Mouse (Mus musculus) hindbrain, embryonic 13.5 days (tissue): ENCODE results near the gene Ttc28. TPM values are rescaled to one million over a fixed set of nuclear protein-coding genes. Genes with fewer than 3 reads are reported as not detected.

ENCODE experiments used
- ATAC-seq: fragments of 200-750 bp; cut with Nextera tagmentation; 2 replicates; pipeline ENCODE4 v1.8.0; 2017; ENCODE audit warnings: moderate TSS enrichment; ENCODE audit not compliant: low FRiP score
- H3K27ac ChIP-seq: fragments of 300-500 bp; sonication (generic); 2 replicates; pipeline ENCODE4 v1.5.1; 2015; ENCODE audit warnings: inconsistent platforms, mild to moderate bottlenecking, moderate library complexity
- H3K27me3 ChIP-seq: fragments of 300-500 bp; sonication (generic); 2 replicates; pipeline ENCODE4 v1.6.1; 2015; ENCODE audit warnings: mild to moderate bottlenecking, inconsistent platforms
- H3K36me3 ChIP-seq: fragments of 300-500 bp; sonication (generic); 2 replicates; pipeline ENCODE4 v1.6.1; 2015; ENCODE audit warnings: mild to moderate bottlenecking, inconsistent platforms
- H3K4me1 ChIP-seq: fragments of 300-500 bp; sonication (generic); replicated peaks from 2 replicates; pipeline ENCODE4 v1.6.1; 2015; ENCODE audit warnings: inconsistent platforms
- H3K4me2 ChIP-seq: fragments of 300-500 bp; sonication (generic); 2 replicates; pipeline ENCODE4 v1.6.1; 2015; ENCODE audit warnings: inconsistent platforms, mild to moderate bottlenecking, moderate library complexity
- H3K4me3 ChIP-seq: fragments of 300-500 bp; sonication (generic); 2 replicates; pipeline ENCODE4 v1.5.1; 2015; ENCODE audit warnings: mild to moderate bottlenecking, inconsistent platforms
- H3K9ac ChIP-seq: fragments of 300-500 bp; sonication (generic); 2 replicates; pipeline ENCODE4 v1.6.1; 2015; ENCODE audit warnings: mild to moderate bottlenecking, inconsistent platforms
- H3K9me3 ChIP-seq: fragments of 300-500 bp; sonication (generic); 2 replicates; pipeline ENCODE4 v1.6.1; 2016; ENCODE audit warnings: inconsistent platforms
- WGBS: fragments of 180-500 bp; shearing (Covaris S2); methylation state at CpG from one replicate; pipeline ENCODE4 v1.1.7; 2015; 5-methylcytosine and 5-hydroxymethylcytosine counted together
- polyA plus RNA-seq: library from polyadenylated mRNA; unstranded; fragments of >200 nt; fragmentation: Nextera tagmentation; extraction: Ambion mirVana; gene quantifications from 2 replicates; pipeline ENCODE4 v1.2.1, GENCODE M21; 2015

Gene Ttc28
- polyA plus RNA-seq, 1 experiment from 2014 or later, result 20.2 TPM

- Histone ChIP-seq H3K4me1 (peaks cover 65% of the 10 kb centered on the region), H3K9ac (no peak overlapping the region), H3K9me3 (no peaks in the 10 kb centered on the region), H3K4me3 (no peak overlapping the region), H3K4me2 (no peak overlapping the region), H3K27ac (peak overlapping the region; percentile 65), H3K27me3 (no peaks in the 10 kb centered on the region), H3K36me3 (no peaks in the 10 kb centered on the region)
- no peak for ATAC-seq
- WGBS, result 59% methylated on average over 12 of the region's 12 CpGs
These were observed 295.8 kb downstream of the Ttc28 start for GRCm38 (mm10) chr5:111175410-111175809.

- Histone ChIP-seq H3K4me1 (peaks cover 65% of the 10 kb centered on the region), H3K27me3 (no peaks in the 10 kb centered on the region), H3K9me3 (no peaks in the 10 kb centered on the region), H3K4me3 (no peak overlapping the region), H3K27ac (peak overlapping the region; percentile 65), H3K36me3 (no peaks in the 10 kb centered on the region), H3K4me2 (no peak overlapping the region), H3K9ac (no peak overlapping the region)
- ATAC-seq, result no peak
- 39% methylated on average over 9 of the region's 9 CpGs for WGBS
These were observed 296.2 kb downstream of the Ttc28 start for GRCm38 (mm10) chr5:111175842-111176241.

DNA sequence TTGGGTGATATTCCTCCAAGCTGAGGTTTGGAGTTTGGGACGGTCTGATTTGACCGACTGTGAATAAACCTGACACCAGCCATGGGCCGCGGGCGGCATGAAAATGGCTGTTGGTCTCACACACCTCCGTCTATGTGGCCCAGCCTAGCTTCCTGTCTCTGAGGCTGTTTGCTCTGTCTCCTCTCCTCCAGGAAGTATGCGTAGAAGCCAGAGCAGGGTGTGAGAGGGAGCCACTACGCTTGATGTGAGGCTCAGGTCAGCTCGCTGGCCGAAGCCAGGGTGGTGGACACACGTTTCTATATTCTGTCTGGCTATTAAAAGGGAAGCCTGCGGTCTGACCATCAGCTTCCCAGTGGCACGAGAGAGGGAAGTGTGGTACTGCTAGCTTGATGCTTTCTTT lies 296.8 kb downstream of the Ttc28 start:
- Histone ChIP-seq H3K4me1 (peaks cover 71% of the 10 kb centered on the region), H3K27me3 (no peaks in the 10 kb centered on the region), H3K9ac (no peak overlapping the region), H3K27ac (peak overlapping the region; percentile 65), H3K4me3 (no peak overlapping the region), H3K36me3 (no peaks in the 10 kb centered on the region), H3K4me2 (no peak overlapping the region), H3K9me3 (no peaks in the 10 kb centered on the region)
- ATAC-seq, result no peak
- WGBS, result 82% methylated on average over 13 of the region's 13 CpGs

GRCm38 (mm10) chr5:111178324-111179076 lies 298.9 kb downstream of the Ttc28 start:
- no peaks in the 10 kb centered on the region for H3K27me3 ChIP-seq
- H3K36me3 ChIP-seq, result peaks cover 7% of the 10 kb centered on the region
- peak overlapping the region; percentile 91 for H3K27ac ChIP-seq
- peak overlapping the region; percentile 35; the same call in 1 of the 2 replicates for H3K9ac ChIP-seq
- H3K4me3 ChIP-seq, result no peak overlapping the region
- ATAC-seq, result no peak
- no peak overlapping the region for H3K4me2 ChIP-seq
- peaks cover 81% of the 10 kb centered on the region for H3K4me1 ChIP-seq
- no peaks in the 10 kb centered on the region for H3K9me3 ChIP-seq
- WGBS, result 63% methylated on average over 21 of the region's 21 CpGs

GRCm38 (mm10) chr5:111179651-111180050 lies 300.0 kb downstream of the Ttc28 start:
- Histone ChIP-seq H3K27me3 (no peaks in the 10 kb centered on the region), H3K4me2 (peak overlapping the region; percentile 8; the same call in 1 of the 2 replicates), H3K36me3 (peaks cover 15% of the 10 kb centered on the region), H3K9me3 (no peaks in the 10 kb centered on the region), H3K4me1 (peaks cover 84% of the 10 kb centered on the region), H3K27ac (peak overlapping the region; percentile 91), H3K4me3 (no peak overlapping the region), H3K9ac (peak overlapping the region; percentile 60; the same call in 1 of the 2 replicates)
- no peak for ATAC-seq
- 38% methylated on average over 7 of the region's 7 CpGs for WGBS

DNA sequence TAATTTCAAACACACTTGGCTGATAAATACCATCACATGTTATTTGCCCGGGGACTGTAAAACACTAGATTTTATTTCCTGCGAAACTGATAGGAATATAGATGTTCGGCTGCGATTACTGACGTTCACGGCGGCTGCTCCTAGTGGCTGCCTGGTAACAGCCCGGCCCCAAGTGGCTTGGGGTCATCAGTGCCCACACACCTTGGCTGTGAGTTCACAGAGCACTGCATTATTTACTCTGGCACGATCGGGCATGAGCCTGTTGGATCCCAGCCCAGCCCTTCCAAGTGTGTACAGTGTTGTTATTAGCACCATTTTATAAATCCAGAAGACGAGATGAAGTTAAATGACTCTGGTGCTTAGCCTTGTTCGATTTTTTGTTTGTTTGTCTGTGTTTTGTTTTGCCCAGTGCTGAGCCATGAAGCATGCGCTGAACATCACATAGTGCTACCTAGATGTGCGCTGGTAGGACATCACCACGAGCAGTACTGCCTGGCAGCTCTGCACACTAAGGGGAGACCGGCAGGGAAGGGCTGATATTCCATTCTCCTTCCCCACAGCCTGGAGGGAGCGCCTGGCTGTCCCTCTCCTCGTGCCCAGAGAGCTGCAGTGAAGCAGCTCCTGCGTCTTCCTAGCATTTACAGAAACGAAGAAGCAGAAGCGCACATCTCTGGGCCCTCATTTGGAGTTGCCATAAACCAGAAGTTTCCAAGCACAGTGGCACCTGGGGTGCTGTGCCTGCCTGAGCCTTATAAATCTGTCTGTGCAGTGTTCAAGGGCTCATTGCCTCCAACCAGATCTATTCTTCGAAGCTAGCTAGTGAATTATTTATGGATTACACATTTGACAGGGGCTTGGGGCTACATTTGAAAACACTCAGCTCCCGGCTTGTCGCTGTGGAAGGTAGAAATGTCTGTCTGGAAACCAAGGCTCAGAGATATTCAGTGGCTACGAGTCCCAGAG lies 300.8 kb downstream of the Ttc28 start:
- 42% methylated on average over 25 of the region's 25 CpGs for WGBS
- H3K27ac ChIP-seq, result peak overlapping the region; percentile 91
- H3K4me2 ChIP-seq, result peak overlapping the region; percentile 8; the same call in 1 of the 2 replicates
- H3K4me3 ChIP-seq, result no peak overlapping the region
- peak overlapping the region; percentile 60 for H3K9ac ChIP-seq
- peaks cover 77% of the 10 kb centered on the region for H3K4me1 ChIP-seq
- peaks cover 15% of the 10 kb centered on the region for H3K36me3 ChIP-seq
- no peaks in the 10 kb centered on the region for H3K9me3 ChIP-seq
- ATAC-seq, result no peak
- no peaks in the 10 kb centered on the region for H3K27me3 ChIP-seq

- H3K4me3 ChIP-seq, result no peak overlapping the region
- H3K4me2 ChIP-seq, result no peak overlapping the region
- H3K36me3 ChIP-seq, result peaks cover 15% of the 10 kb centered on the region
- H3K27ac ChIP-seq, result peak overlapping the region; percentile 91
- WGBS, result 68% methylated on average over 7 of the region's 7 CpGs
- H3K4me1 ChIP-seq, result peaks cover 68% of the 10 kb centered on the region
- H3K9me3 ChIP-seq, result no peaks in the 10 kb centered on the region
- ATAC-seq, result no peak
- H3K9ac ChIP-seq, result peak overlapping the region; percentile 60
- no peaks in the 10 kb centered on the region for H3K27me3 ChIP-seq
These were observed 301.8 kb downstream of the Ttc28 start for GRCm38 (mm10) chr5:111181204-111181912.

DNA sequence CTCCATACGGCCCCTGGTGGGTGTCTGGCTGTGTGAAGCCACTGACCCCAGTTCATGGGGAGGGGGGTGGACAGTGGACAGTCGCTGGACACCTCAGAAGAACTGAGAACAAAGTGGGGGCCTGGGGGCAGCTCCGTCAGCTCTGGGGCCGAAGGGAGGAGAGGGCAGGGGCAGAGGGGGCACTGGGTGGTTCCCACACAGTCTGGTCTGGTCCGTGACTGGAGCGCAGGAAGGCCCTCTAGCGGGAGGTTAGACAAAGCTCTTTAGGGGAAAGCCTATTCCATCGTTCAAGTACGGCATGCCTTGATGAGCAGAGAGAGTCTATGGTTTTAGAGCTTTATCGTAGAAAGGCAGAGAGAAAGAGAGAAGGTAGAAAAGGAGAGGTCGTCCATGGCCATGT lies 307.0 kb downstream of the Ttc28 start:
- no peak overlapping the region for H3K27ac ChIP-seq
- ATAC-seq, result no peak
- peaks cover 15% of the 10 kb centered on the region for H3K36me3 ChIP-seq
- no peak overlapping the region for H3K9ac ChIP-seq
- peaks cover 43% of the 10 kb centered on the region for H3K4me1 ChIP-seq
- H3K4me3 ChIP-seq, result no peak overlapping the region
- no peak overlapping the region for H3K4me2 ChIP-seq
- 35% methylated on average over 11 of the region's 11 CpGs for WGBS
- no peaks in the 10 kb centered on the region for H3K9me3 ChIP-seq
- H3K27me3 ChIP-seq, result no peaks in the 10 kb centered on the region

- H3K27ac ChIP-seq, result no peak overlapping the region
- no peaks in the 10 kb centered on the region for H3K36me3 ChIP-seq
- H3K9me3 ChIP-seq, result no peaks in the 10 kb centered on the region
- H3K27me3 ChIP-seq, result no peaks in the 10 kb centered on the region
- no peak overlapping the region for H3K9ac ChIP-seq
- no peak for ATAC-seq
- no peak overlapping the region for H3K4me2 ChIP-seq
- H3K4me1 ChIP-seq, result peaks cover 60% of the 10 kb centered on the region
- H3K4me3 ChIP-seq, result no peak overlapping the region
- 88% methylated on average over 9 of the region's 9 CpGs for WGBS
These were observed 312.4 kb downstream of the Ttc28 start for GRCm38 (mm10) chr5:111191972-111192371.

- no peaks in the 10 kb centered on the region for H3K9me3 ChIP-seq
- no peak overlapping the region; the same call in 1 of the 2 replicates for H3K9ac ChIP-seq
- no peak overlapping the region for H3K4me3 ChIP-seq
- no peak for ATAC-seq
- no peaks in the 10 kb centered on the region for H3K36me3 ChIP-seq
- H3K4me1 ChIP-seq, result peaks cover 76% of the 10 kb centered on the region
- peak overlapping the region; percentile 83 for H3K27ac ChIP-seq
- no peaks in the 10 kb centered on the region for H3K27me3 ChIP-seq
- 35% methylated on average over 2 of the region's 2 CpGs for WGBS
- H3K4me2 ChIP-seq, result no peak overlapping the region
These were observed 315.2 kb downstream of the Ttc28 start for GRCm38 (mm10) chr5:111194829-111195228.

GRCm38 (mm10) chr5:111195488-111196485 lies 316.2 kb downstream of the Ttc28 start:
- Histone ChIP-seq H3K4me1 (peaks cover 78% of the 10 kb centered on the region), H3K4me3 (no peak overlapping the region), H3K27ac (peak overlapping the region; percentile 83), H3K9ac (peak overlapping the region; percentile 9; the same call in 1 of the 2 replicates), H3K9me3 (no peaks in the 10 kb centered on the region), H3K36me3 (no peaks in the 10 kb centered on the region), H3K4me2 (no peak overlapping the region), H3K27me3 (no peaks in the 10 kb centered on the region)
- ATAC-seq, result peak; percentile 80
- WGBS, result 48% methylated on average over 11 of the region's 11 CpGs
